Comparison of ENCODE assay signal across 27 mouse cellular contexts in genomic region chr12:89471289-89471688, GRCm38 (mm10).
"Had no signal": no experiment of that assay in that cellular context is flagged by ENCODE, and none has a peak within 500 bp of the region (broad histone marks: within the 10 kb centered on the region; RNA-seq: fewer than 3 reads in every experiment).

No protein-coding gene starts in this region.

- H3K9me3 ChIP-seq: heart, embryonic 10.5 days; heart, embryonic 12.5 days; hindbrain, embryonic 10.5 days; hindbrain, embryonic 12.5 days; intestine, embryonic 15.5 days; limb, embryonic 10.5 days; limb, embryonic 12.5 days; liver, embryonic 13.5 days had no signal

- H3K4me1 ChIP-seq: heart, embryonic 10.5 days; hindbrain, embryonic 10.5 days; hindbrain, embryonic 12.5 days; intestine, embryonic 15.5 days; limb, embryonic 10.5 days; limb, embryonic 12.5 days; liver, embryonic 13.5 days had no signal

- DNase-seq: gastrocnemius, adult 2 months; gastrocnemius, postnatal 10 days; gastrocnemius, postnatal 25 days; heart, adult 18-20 months; heart, postnatal 10 days; heart, postnatal 4 days; kidney, adult 18-20 months; kidney, adult 8-10 months; kidney, postnatal 10 days; kidney, postnatal 25 days; kidney, postnatal 4 days; liver; liver, embryonic 13.5 days had no signal

- H3K27me3 ChIP-seq: heart, embryonic 12.5 days; hindbrain, embryonic 12.5 days; intestine, embryonic 15.5 days; limb, embryonic 12.5 days; liver, embryonic 13.5 days had no signal

- H3K36me3 ChIP-seq: heart, embryonic 10.5 days; heart, embryonic 12.5 days; hindbrain, embryonic 10.5 days; hindbrain, embryonic 12.5 days; intestine, embryonic 15.5 days; limb, embryonic 10.5 days; limb, embryonic 12.5 days; liver, embryonic 13.5 days had no signal

- H3K4me2 ChIP-seq: heart, embryonic 12.5 days; hindbrain, embryonic 12.5 days; hindbrain, embryonic 14.5 days; intestine, embryonic 15.5 days; limb, embryonic 12.5 days; liver, embryonic 11.5 days; liver, embryonic 13.5 days had no signal

- H3K27ac ChIP-seq: gastrocnemius, adult 2 months; heart, embryonic 10.5 days; hindbrain, embryonic 10.5 days; hindbrain, embryonic 12.5 days; hindbrain, embryonic 14.5 days; intestine, embryonic 15.5 days; layer of hippocampus, adult 2 months; left cerebral cortex, adult 2 months; limb, embryonic 10.5 days; limb, embryonic 12.5 days; liver, embryonic 13.5 days had no signal

- H3K9ac ChIP-seq: heart, embryonic 12.5 days; hindbrain, embryonic 12.5 days; hindbrain, embryonic 14.5 days; intestine, embryonic 15.5 days; limb, embryonic 12.5 days; liver, embryonic 13.5 days had no signal

- H3K4me3 ChIP-seq: gastrocnemius, adult 2 months; heart, embryonic 10.5 days; heart, embryonic 12.5 days; hindbrain, embryonic 10.5 days; hindbrain, embryonic 12.5 days; intestine, embryonic 15.5 days; layer of hippocampus, adult 2 months; left cerebral cortex, adult 2 months; limb, embryonic 10.5 days; limb, embryonic 12.5 days; liver, embryonic 13.5 days had no signal

- ATAC-seq: hindbrain, embryonic 16.5 days; inflammation-experienced regulatory T-cells, adult 6 months; intestine, embryonic 15.5 days; intestine, postnatal 0 days had no signal
